Mouse (Mus musculus): ENCODE results near the gene Krtap14.

- no peak for TF ChIP-seq POLR2A (IDR thresholded peaks at IDR 0.05; ENCODE audit: low read depth, low read length)
- TF ChIP-seq CTCF (IDR thresholded peaks at IDR 0.05; ENCODE audit: extremely low read depth, insufficient read depth, insufficient read length, insufficient replicate concordance): no peak
Observed at GRCm38 (mm10) chr16:88786786-88787185, 39.2 kb downstream of the Krtap14 start.
